Comparison of ENCODE assay signal across 20 mouse cellular contexts in genomic region chr13:64024803-64025202, GRCm38 (mm10).
DNase-seq lines count a peak whose midpoint lies in the region; ATAC-seq and TF ChIP-seq lines count a peak whose summit lies in the region.
"Had no signal": no experiment of that assay in that cellular context is flagged by ENCODE, and none has a peak within 500 bp of the region (broad histone marks: within the 10 kb centered on the region; RNA-seq: fewer than 3 reads in every experiment).

No protein-coding gene starts in this region.

- no peaks in the 10 kb centered on the region for H3K9me3 ChIP-seq in kidney, embryonic 15.5 days (replicated peaks)
- H3K9me3 ChIP-seq in lung, embryonic 15.5 days: no peaks in the 10 kb centered on the region
- H3K9me3 ChIP-seq in liver, postnatal 0 days (ENCODE audit: low read length): no peaks in the 10 kb centered on the region
- H3K9me3 ChIP-seq: embryonic facial prominence, embryonic 10.5 days; forebrain, embryonic 13.5 days; heart, embryonic 12.5 days; hindbrain, embryonic 10.5 days had no signal

- peak overlapping the region; percentile 43; the same call in 1 of the 2 replicates for H3K27ac ChIP-seq in kidney, embryonic 15.5 days
- peak overlapping the region; percentile 79 for H3K27ac ChIP-seq in lung, embryonic 15.5 days
- no peak overlapping the region for H3K27ac ChIP-seq in liver, postnatal 0 days (ENCODE audit: low read depth)
- H3K27ac ChIP-seq: embryonic facial prominence, embryonic 10.5 days; forebrain, embryonic 13.5 days; gastrocnemius, adult 2 months; hindbrain, embryonic 10.5 days; hindbrain, embryonic 14.5 days had no signal

- no peak overlapping the region for H3K9ac ChIP-seq in kidney, embryonic 15.5 days
- H3K9ac ChIP-seq in lung, embryonic 15.5 days: no peak overlapping the region
- no peak overlapping the region for H3K9ac ChIP-seq in liver, postnatal 0 days (replicated peaks)
- H3K9ac ChIP-seq: forebrain, embryonic 13.5 days; forebrain, postnatal 0 days; heart, embryonic 12.5 days; hindbrain, embryonic 14.5 days had no signal

- WGBS in kidney, embryonic 15.5 days: 41% methylated on average over 4 of the region's 4 CpGs
- 52% methylated on average over 4 of the region's 4 CpGs for WGBS in lung, embryonic 15.5 days
- WGBS in liver, postnatal 0 days (ENCODE audit: insufficient replicate concordance): 70% methylated on average over 4 of the region's 4 CpGs

- peaks cover 34% of the 10 kb centered on the region for H3K4me1 ChIP-seq in kidney, embryonic 15.5 days
- peaks cover 57% of the 10 kb centered on the region for H3K4me1 ChIP-seq in lung, embryonic 15.5 days
- H3K4me1 ChIP-seq in liver, postnatal 0 days (ENCODE audit: insufficient read depth): no peaks in the 10 kb centered on the region

- H3K4me3 ChIP-seq in kidney, embryonic 15.5 days (replicated peaks): no peak overlapping the region
- no peak overlapping the region for H3K4me3 ChIP-seq in lung, embryonic 15.5 days
- H3K4me3 ChIP-seq in liver, postnatal 0 days (ENCODE audit: low read depth, low read length): no peak overlapping the region
- H3K4me3 ChIP-seq: embryonic facial prominence, embryonic 10.5 days; forebrain, embryonic 13.5 days; gastrocnemius, adult 2 months; heart, embryonic 12.5 days; hindbrain, embryonic 10.5 days had no signal

- H3K27me3 ChIP-seq in kidney, embryonic 15.5 days: no peaks in the 10 kb centered on the region
- no peaks in the 10 kb centered on the region for H3K27me3 ChIP-seq in lung, embryonic 15.5 days
- no peaks in the 10 kb centered on the region for H3K27me3 ChIP-seq in liver, postnatal 0 days (ENCODE audit: insufficient read depth, low read length)
- H3K27me3 ChIP-seq: heart, embryonic 12.5 days had no signal

- no peak for TF ChIP-seq CTCF in liver, postnatal 0 days (IDR thresholded peaks at IDR 0.05; ENCODE audit: low read depth)

- no peaks in the 10 kb centered on the region for H3K36me3 ChIP-seq in kidney, embryonic 15.5 days
- no peaks in the 10 kb centered on the region for H3K36me3 ChIP-seq in lung, embryonic 15.5 days
- no peaks in the 10 kb centered on the region for H3K36me3 ChIP-seq in liver, postnatal 0 days (replicated peaks; ENCODE audit: insufficient read depth, low read length)
- H3K36me3 ChIP-seq: embryonic facial prominence, embryonic 10.5 days; heart, embryonic 12.5 days; hindbrain, embryonic 10.5 days had no signal

- no peak for TF ChIP-seq EP300 in liver, postnatal 0 days (IDR thresholded peaks at IDR 0.05; ENCODE audit: low read depth)

- no peak overlapping the region for H3K4me2 ChIP-seq in kidney, embryonic 15.5 days
- H3K4me2 ChIP-seq in lung, embryonic 15.5 days: no peak overlapping the region
- no peak overlapping the region for H3K4me2 ChIP-seq in liver, postnatal 0 days (ENCODE audit: low read depth, low read length)
- H3K4me2 ChIP-seq: forebrain, embryonic 13.5 days; heart, embryonic 12.5 days; hindbrain, embryonic 14.5 days had no signal

- no peak for DNase-seq in kidney, adult 11 months
- no peak for DNase-seq in lung, postnatal 10 days
- peak; percentile 94 for DNase-seq in R1 (ENCODE audit: low read depth, low spot score)
- DNase-seq in embryo, embryonic 11 days: no peak
- DNase-seq in liver, postnatal 0 days: no peak
- DNase-seq: adrenal gland, postnatal 25 days; cerebellum, adult 18-20 months; cerebellum, adult 9-11 months; cerebellum, postnatal 36 days; forebrain, postnatal 0 days; gastrocnemius, adult 2 months; gastrocnemius, postnatal 25 days had no signal

- ATAC-seq in kidney, embryonic 15.5 days (replicated peaks; ENCODE audit: low FRiP score): peak; percentile 59
- no peak for ATAC-seq in lung, embryonic 15.5 days (ENCODE audit: borderline replicate concordance, extremely low read depth, low FRiP score, low TSS enrichment)
- ATAC-seq in liver, postnatal 0 days: no peak
- ATAC-seq: activated CD4-positive, CD25-positive, alpha-beta regulatory T cell, adult 4 months; forebrain, embryonic 13.5 days; forebrain, postnatal 0 days had no signal
